Mouse (Mus musculus) forebrain, embryonic 12.5 days (tissue): ENCODE results near the gene Mogat2. TPM values are rescaled to one million over a fixed set of nuclear protein-coding genes. Genes with fewer than 3 reads are reported as not detected.

Source experiments
- ATAC-seq: fragments of 200-750 bp; cut with Nextera tagmentation; 2 replicates; pipeline ENCODE4 v1.8.0; 2017; ENCODE audit warnings: moderate TSS enrichment; ENCODE audit not compliant: low FRiP score
- H3K27ac ChIP-seq: fragments of 300-500 bp; sonication (generic); 2 replicates; pipeline ENCODE4 v1.5.1; 2016; ENCODE audit warnings: mild to moderate bottlenecking
- H3K27me3 ChIP-seq: fragments of 300-500 bp; sonication (generic); 2 replicates; pipeline ENCODE4 v1.6.1; 2016; ENCODE audit warnings: mild to moderate bottlenecking
- H3K36me3 ChIP-seq: fragments of 300-500 bp; sonication (generic); replicated peaks from 2 replicates; pipeline ENCODE4 v1.6.1; 2016; ENCODE audit warnings: mild to moderate bottlenecking
- H3K4me1 ChIP-seq: fragments of 300-500 bp; sonication (generic); 2 replicates; pipeline ENCODE4 v1.6.1; 2016
- H3K4me2 ChIP-seq: fragments of 300-500 bp; sonication (generic); 2 replicates; pipeline ENCODE4 v1.6.1; 2016; ENCODE audit warnings: mild to moderate bottlenecking, moderate library complexity
- H3K4me3 ChIP-seq: fragments of 300-500 bp; sonication (generic); replicated peaks from 2 replicates; pipeline ENCODE4 v1.5.1; 2016; ENCODE audit warnings: mild to moderate bottlenecking
- H3K9ac ChIP-seq: fragments of 300-500 bp; sonication (generic); 2 replicates; pipeline ENCODE4 v1.6.1; 2016; ENCODE audit warnings: mild to moderate bottlenecking
- H3K9me3 ChIP-seq: fragments of 300-500 bp; sonication (generic); 2 replicates; pipeline ENCODE4 v1.6.1; 2016
- WGBS: fragments of 180-500 bp; shearing (Covaris S2); methylation state at CpG from one replicate; pipeline ENCODE4 v1.1.7; 2016; 5-methylcytosine and 5-hydroxymethylcytosine counted together
- polyA plus RNA-seq: library from polyadenylated mRNA; unstranded; fragments of >200 nt; fragmentation: Nextera tagmentation; extraction: Ambion mirVana; gene quantifications from 2 replicates; pipeline ENCODE4 v1.2.1, GENCODE M21; 2016

The Mogat2 gene
- polyA plus RNA-seq, 1 experiment from 2014 or later, result 4.5 TPM

GRCm38 (mm10) chr7:99213056-99213455 is 25.4 kb downstream of the Mogat2 start:
- Histone ChIP-seq H3K27me3 (0 out of 2 replicates have a peak, but pooled peaks cover 5% of the 10 kb centered on the region), H3K4me1 (no peaks in the 10 kb centered on the region), H3K36me3 (no peaks in the 10 kb centered on the region), H3K27ac (no peak overlapping the region), H3K9me3 (no peaks in the 10 kb centered on the region), H3K4me2 (no peak overlapping the region), H3K4me3 (no peak overlapping the region), H3K9ac (no peak overlapping the region)
- no peak for ATAC-seq
- 97% methylated on average over 1 of the region's 1 CpGs for WGBS

GRCm38 (mm10) chr7:99208704-99209103 is 29.7 kb downstream of the Mogat2 start:
- H3K36me3 ChIP-seq, result no peaks in the 10 kb centered on the region
- WGBS, result 91% methylated on average over 4 of the region's 4 CpGs

DNA sequence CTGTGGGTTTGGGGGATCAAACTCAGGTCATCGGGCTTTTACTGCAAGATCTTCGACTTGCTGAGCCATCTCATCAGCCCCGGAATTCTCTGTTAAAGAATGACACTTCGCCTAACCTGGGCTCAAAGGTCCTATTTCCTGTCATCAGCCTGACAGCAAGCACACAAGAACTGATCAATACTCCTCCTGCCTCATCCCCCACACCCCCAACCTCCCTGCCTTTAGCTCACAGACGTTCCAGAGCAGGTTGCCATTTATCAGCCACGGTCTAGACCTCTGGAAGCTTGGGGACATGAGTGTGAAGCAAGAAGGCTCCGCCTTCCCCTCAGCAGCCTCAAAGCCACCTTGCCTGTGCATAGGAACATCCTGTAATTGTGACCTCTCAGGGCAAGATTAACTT is 32.1 kb downstream of the Mogat2 start:
- H3K27me3 ChIP-seq, result no peaks in the 10 kb centered on the region
- H3K36me3 ChIP-seq, result no peaks in the 10 kb centered on the region
- no peaks in the 10 kb centered on the region for H3K4me1 ChIP-seq
- no peak overlapping the region for H3K27ac ChIP-seq
- H3K9ac ChIP-seq, result no peak overlapping the region
- WGBS, result 88% methylated on average over 7 of the region's 7 CpGs
- no peaks in the 10 kb centered on the region for H3K9me3 ChIP-seq
- no peak for ATAC-seq
- H3K4me3 ChIP-seq, result no peak overlapping the region
- H3K4me2 ChIP-seq, result no peak overlapping the region

More at GRCm38 (mm10) chr7:99208704-99209103, 29.7 kb downstream of the Mogat2 start:
- Histone ChIP-seq H3K9me3 (no peaks in the 10 kb centered on the region), H3K4me2 (no peak overlapping the region), H3K27me3 (no peaks in the 10 kb centered on the region), H3K27ac (no peak overlapping the region), H3K4me1 (no peaks in the 10 kb centered on the region), H3K4me3 (no peak overlapping the region), H3K9ac (no peak overlapping the region)
- ATAC-seq, result no peak

GRCm38 (mm10) chr7:99202163-99202562 is 36.3 kb downstream of the Mogat2 start:
- no peak for ATAC-seq
- Histone ChIP-seq H3K36me3 (no peaks in the 10 kb centered on the region), H3K27ac (no peak overlapping the region), H3K4me1 (no peaks in the 10 kb centered on the region), H3K9ac (no peak overlapping the region), H3K9me3 (no peaks in the 10 kb centered on the region), H3K4me3 (no peak overlapping the region), H3K4me2 (no peak overlapping the region), H3K27me3 (no peaks in the 10 kb centered on the region)
- 85% methylated on average over 7 of the region's 7 CpGs for WGBS

- Histone ChIP-seq H3K4me3 (no peak overlapping the region), H3K9ac (no peak overlapping the region), H3K36me3 (no peaks in the 10 kb centered on the region), H3K9me3 (no peaks in the 10 kb centered on the region), H3K4me1 (no peaks in the 10 kb centered on the region), H3K27ac (no peak overlapping the region), H3K27me3 (no peaks in the 10 kb centered on the region), H3K4me2 (no peak overlapping the region)
- WGBS, result 55% methylated on average over 4 of the region's 4 CpGs
- no peak for ATAC-seq
Measured at GRCm38 (mm10) chr7:99200290-99200689, 38.1 kb downstream of the Mogat2 start.

DNA sequence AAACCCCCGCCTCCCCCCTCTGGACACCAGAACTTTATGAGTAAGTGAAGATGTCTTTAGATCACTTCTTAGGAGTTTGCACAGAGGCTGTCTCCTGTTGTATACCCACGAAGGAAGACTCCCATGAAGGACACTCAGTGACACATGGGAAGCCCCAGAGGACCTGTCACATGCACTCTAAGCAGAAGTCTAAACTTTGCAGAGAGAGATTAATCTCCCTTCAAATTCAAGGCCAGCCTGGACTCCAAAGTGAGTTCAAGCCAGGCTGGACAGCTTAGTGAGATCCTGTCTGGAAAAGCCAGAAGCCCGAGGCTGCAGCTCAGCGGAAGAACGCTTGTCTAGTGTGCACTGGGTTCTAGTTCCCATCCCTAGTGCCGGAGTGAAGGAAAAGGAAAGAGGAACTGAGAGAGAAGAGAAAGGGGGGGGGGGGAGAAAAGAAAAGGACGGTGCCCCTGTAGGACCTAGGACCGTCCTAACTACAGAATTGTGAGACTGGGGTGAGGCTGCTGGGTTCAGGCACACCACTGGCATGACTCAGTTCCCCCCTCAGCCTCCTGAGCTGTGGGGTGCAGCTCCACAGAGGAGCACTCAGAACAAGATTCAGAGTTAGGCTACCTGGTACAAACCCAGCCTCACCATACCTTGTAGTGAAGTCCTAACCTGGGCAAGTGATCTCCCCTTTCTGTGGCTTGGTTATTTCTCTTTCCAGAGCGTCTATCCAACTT is 38.8 kb downstream of the Mogat2 start:
- Histone ChIP-seq H3K4me2 (no peak overlapping the region), H3K27ac (no peak overlapping the region), H3K4me3 (no peak overlapping the region), H3K4me1 (no peaks in the 10 kb centered on the region), H3K36me3 (no peaks in the 10 kb centered on the region), H3K27me3 (no peaks in the 10 kb centered on the region), H3K9ac (no peak overlapping the region), H3K9me3 (no peaks in the 10 kb centered on the region)
- 88% methylated on average over 9 of the region's 9 CpGs for WGBS
- ATAC-seq, result no peak

- ATAC-seq, result no peak
- WGBS, result 90% methylated on average over 2 of the region's 2 CpGs
- H3K4me3 ChIP-seq, result no peak overlapping the region
Measured at GRCm38 (mm10) chr7:99198811-99199210, 39.6 kb downstream of the Mogat2 start.

DNA sequence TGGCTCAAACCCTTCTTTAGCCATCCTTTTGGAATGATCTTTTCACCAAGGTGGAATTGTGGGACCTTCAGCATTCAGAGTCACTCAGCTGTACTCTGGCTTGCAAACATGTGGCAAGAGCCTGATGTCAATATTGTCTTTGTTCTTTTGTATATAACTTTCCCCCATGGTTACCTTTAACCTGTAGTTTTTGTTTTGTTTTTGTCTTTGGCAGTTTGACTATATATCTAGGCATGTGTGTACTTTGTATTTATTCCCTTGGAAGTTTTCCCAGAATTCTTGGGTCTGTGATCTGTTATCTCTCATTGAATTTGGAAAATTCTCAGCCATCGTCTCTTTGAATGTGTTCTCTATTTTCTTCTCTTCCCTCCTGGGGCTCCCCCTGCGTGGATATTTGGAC is 43.9 kb downstream of the Mogat2 start:
- WGBS, result 69% methylated on average over 2 of the region's 2 CpGs
- H3K9me3 ChIP-seq, result no peaks in the 10 kb centered on the region
- no peak overlapping the region for H3K27ac ChIP-seq
- H3K27me3 ChIP-seq, result no peaks in the 10 kb centered on the region
- no peaks in the 10 kb centered on the region for H3K36me3 ChIP-seq
- H3K4me2 ChIP-seq, result no peak overlapping the region
- H3K9ac ChIP-seq, result no peak overlapping the region
- no peaks in the 10 kb centered on the region for H3K4me1 ChIP-seq
- H3K4me3 ChIP-seq, result no peak overlapping the region
- ATAC-seq, result no peak

More at GRCm38 (mm10) chr7:99198811-99199210, 39.6 kb downstream of the Mogat2 start:
- Histone ChIP-seq H3K27ac (no peak overlapping the region), H3K27me3 (no peaks in the 10 kb centered on the region), H3K4me1 (no peaks in the 10 kb centered on the region), H3K4me2 (no peak overlapping the region), H3K9me3 (no peaks in the 10 kb centered on the region), H3K9ac (no peak overlapping the region), H3K36me3 (no peaks in the 10 kb centered on the region)

DNA sequence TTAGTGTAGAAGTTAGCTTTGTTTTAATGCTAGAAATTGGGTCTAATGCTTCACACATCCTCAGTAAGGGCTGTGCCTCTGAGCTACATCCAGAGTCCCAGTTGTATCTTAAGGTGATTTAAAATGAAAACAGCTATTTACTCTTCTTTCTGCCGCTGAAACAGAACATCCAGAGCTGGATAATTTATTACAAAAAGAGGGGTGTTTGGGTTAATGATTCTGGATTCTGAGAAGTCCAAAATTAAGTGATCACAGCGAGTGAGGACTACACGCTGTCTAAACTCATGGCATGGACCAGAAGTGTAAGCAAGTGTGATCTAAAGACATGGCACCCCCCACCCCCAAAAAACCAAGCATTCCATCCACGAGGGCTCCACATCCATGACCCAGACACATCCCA is 44.5 kb downstream of the Mogat2 start:
- 88% methylated on average over 4 of the region's 4 CpGs for WGBS
- no peaks in the 10 kb centered on the region for H3K27me3 ChIP-seq
- no peak for ATAC-seq

DNA sequence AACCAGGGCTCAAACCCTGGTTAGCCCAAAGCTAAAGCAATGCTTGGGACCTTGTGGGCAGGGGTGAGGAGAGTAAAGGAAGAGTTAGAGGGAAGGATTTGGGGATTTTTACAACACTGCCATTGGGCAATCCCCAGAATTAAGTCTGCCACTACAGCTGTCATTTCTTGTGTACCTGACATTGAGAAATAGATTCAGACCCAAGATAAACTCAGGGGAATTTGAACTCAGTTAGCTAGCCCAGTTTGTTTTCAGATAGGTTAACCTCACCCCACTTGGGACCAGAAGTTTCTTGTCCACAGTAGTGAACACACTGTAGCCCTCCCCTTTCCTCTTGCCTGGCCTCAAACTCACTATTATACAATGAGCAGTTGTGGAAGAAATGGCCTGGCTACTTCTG is 47.0 kb downstream of the Mogat2 start:
- H3K27me3 ChIP-seq, result no peaks in the 10 kb centered on the region
- no peak overlapping the region for H3K27ac ChIP-seq
- H3K36me3 ChIP-seq, result no peaks in the 10 kb centered on the region
- H3K4me2 ChIP-seq, result no peak overlapping the region
- H3K9ac ChIP-seq, result no peak overlapping the region
- H3K9me3 ChIP-seq, result no peaks in the 10 kb centered on the region
- no peak overlapping the region for H3K4me3 ChIP-seq
- no peaks in the 10 kb centered on the region for H3K4me1 ChIP-seq
- ATAC-seq, result no peak

More for the DNA sequence above, 44.5 kb downstream of the Mogat2 start:
- Histone ChIP-seq H3K4me1 (no peaks in the 10 kb centered on the region), H3K9ac (no peak overlapping the region), H3K27ac (no peak overlapping the region), H3K4me2 (no peak overlapping the region), H3K36me3 (no peaks in the 10 kb centered on the region), H3K9me3 (no peaks in the 10 kb centered on the region), H3K4me3 (no peak overlapping the region)

- H3K27ac ChIP-seq, result no peak overlapping the region
- no peak overlapping the region for H3K4me3 ChIP-seq
- H3K36me3 ChIP-seq, result no peaks in the 10 kb centered on the region
- no peak overlapping the region for H3K4me2 ChIP-seq
- WGBS, result 81% methylated on average over 5 of the region's 5 CpGs
- peaks cover 3% of the 10 kb centered on the region; the same call in 1 of the 2 replicates for H3K27me3 ChIP-seq
- H3K4me1 ChIP-seq, result no peaks in the 10 kb centered on the region
- H3K9me3 ChIP-seq, result no peaks in the 10 kb centered on the region
- no peak for ATAC-seq
- H3K9ac ChIP-seq, result no peak overlapping the region
Measured at GRCm38 (mm10) chr7:99189885-99190284, 48.5 kb downstream of the Mogat2 start.

DNA sequence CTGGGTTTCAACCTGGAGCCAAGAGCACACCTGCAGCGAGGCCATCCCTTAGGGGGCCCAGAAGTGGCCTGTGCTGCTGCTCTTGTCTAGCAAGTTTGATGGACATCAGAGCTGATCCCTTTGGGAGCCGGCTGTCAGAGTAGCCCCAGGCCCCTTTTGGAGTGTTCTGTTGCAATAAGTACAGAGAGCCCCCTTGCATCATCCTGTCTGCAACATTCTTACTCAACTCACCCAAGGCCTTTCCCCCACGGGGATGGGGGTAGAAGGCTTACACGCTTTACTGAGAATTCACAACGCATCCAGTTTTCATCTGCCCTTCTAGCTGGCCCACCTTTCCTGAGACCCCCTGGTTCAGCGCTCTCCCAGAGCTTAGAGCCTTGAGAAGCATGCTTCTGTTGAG is 49.8 kb downstream of the Mogat2 start:
- Histone ChIP-seq H3K9me3 (no peaks in the 10 kb centered on the region), H3K36me3 (no peaks in the 10 kb centered on the region), H3K4me2 (no peak overlapping the region), H3K27ac (no peak overlapping the region), H3K27me3 (peaks cover 11% of the 10 kb centered on the region), H3K9ac (no peak overlapping the region), H3K4me3 (no peak overlapping the region), H3K4me1 (peaks cover under 1% of the 10 kb centered on the region; the same call in 1 of the 2 replicates)
- no peak for ATAC-seq
- WGBS, result 88% methylated on average over 6 of the region's 6 CpGs

DNA sequence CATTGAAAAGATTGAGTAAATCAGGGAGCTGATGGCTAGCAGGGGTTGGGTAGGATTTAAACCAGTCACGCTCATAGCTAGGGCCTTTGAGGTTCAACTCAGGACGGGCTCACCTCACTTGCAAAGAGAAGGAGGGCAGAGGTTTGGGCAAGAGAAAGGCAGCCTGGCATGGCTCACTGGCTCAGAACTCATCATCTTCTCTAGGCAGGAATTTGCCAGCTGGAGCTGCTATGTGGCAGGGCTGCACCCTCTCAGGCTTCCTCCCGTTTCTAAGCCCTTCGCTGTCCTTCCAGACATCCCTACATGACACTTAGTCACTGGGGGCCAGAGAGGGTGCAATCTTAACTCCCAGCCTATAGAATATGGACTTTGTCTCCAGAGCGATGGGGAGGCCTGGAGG is 51.0 kb downstream of the Mogat2 start:
- H3K4me2 ChIP-seq, result no peak overlapping the region
- H3K9me3 ChIP-seq, result no peaks in the 10 kb centered on the region
- H3K27ac ChIP-seq, result no peak overlapping the region
- peaks cover 4% of the 10 kb centered on the region for H3K4me1 ChIP-seq
- peaks cover 12% of the 10 kb centered on the region for H3K27me3 ChIP-seq
- no peak overlapping the region for H3K9ac ChIP-seq
- 84% methylated on average over 5 of the region's 5 CpGs for WGBS
- no peak for ATAC-seq
- no peak overlapping the region for H3K4me3 ChIP-seq
- H3K36me3 ChIP-seq, result no peaks in the 10 kb centered on the region
